ENCODE assay signal across 10 mouse cellular contexts in genomic region chr4:152184353-152185035, GRCm38 (mm10). TPM values are rescaled to one million over a fixed set of nuclear protein-coding genes. Genes with fewer than 3 reads are reported as not detected.
DNase-seq lines count a peak whose midpoint lies in the region; ATAC-seq and TF ChIP-seq lines count a peak whose summit lies in the region.
"Had no signal": no experiment of that assay in that cellular context is flagged by ENCODE, and none has a peak within 500 bp of the region (broad histone marks: within the 10 kb centered on the region; RNA-seq: fewer than 3 reads in every experiment).

No protein-coding gene starts in this region.

- TF ChIP-seq EP300 in liver, postnatal 0 days (IDR thresholded peaks at IDR 0.05; ENCODE audit: low read depth) = no peak

- H3K4me1 ChIP-seq in forebrain, embryonic 15.5 days = peaks cover 31% of the 10 kb centered on the region
- peaks cover 11% of the 10 kb centered on the region for H3K4me1 ChIP-seq in forebrain, embryonic 11.5 days (replicated peaks; ENCODE audit: control insufficient read depth, insufficient read depth, low read length)
- peaks cover 56% of the 10 kb centered on the region for H3K4me1 ChIP-seq in liver, embryonic 12.5 days
- H3K4me1 ChIP-seq in liver, postnatal 0 days (ENCODE audit: insufficient read depth) = peaks cover 16% of the 10 kb centered on the region

- peak overlapping the region; percentile 65 for H3K27ac ChIP-seq in forebrain, embryonic 15.5 days (replicated peaks)
- no peak overlapping the region for H3K27ac ChIP-seq in forebrain, embryonic 11.5 days (ENCODE audit: low read depth, low read length)
- no peak overlapping the region for H3K27ac ChIP-seq in liver, embryonic 12.5 days
- no peak overlapping the region for H3K27ac ChIP-seq in liver, postnatal 0 days (ENCODE audit: low read depth)

- H3K4me2 ChIP-seq in forebrain, embryonic 15.5 days (replicated peaks) = no peak overlapping the region
- H3K4me2 ChIP-seq in forebrain, embryonic 11.5 days (ENCODE audit: low read depth, low read length, severe bottlenecking) = no peak overlapping the region
- H3K4me2 ChIP-seq in liver, embryonic 12.5 days = peak overlapping the region; percentile 58; the same call in 1 of the 2 replicates
- H3K4me2 ChIP-seq in liver, postnatal 0 days (ENCODE audit: low read depth, low read length) = no peak overlapping the region

- H3K36me3 ChIP-seq in forebrain, embryonic 15.5 days = no peaks in the 10 kb centered on the region
- no peaks in the 10 kb centered on the region; the same call in 1 of the 2 replicates for H3K36me3 ChIP-seq in forebrain, embryonic 11.5 days (ENCODE audit: control insufficient read depth, insufficient read depth, low read length)
- H3K36me3 ChIP-seq in liver, embryonic 12.5 days = 0 out of 2 replicates have a peak, but pooled peaks cover 2% of the 10 kb centered on the region
- H3K36me3 ChIP-seq in liver, postnatal 0 days (replicated peaks; ENCODE audit: insufficient read depth, low read length) = no peaks in the 10 kb centered on the region

- no peaks in the 10 kb centered on the region for H3K9me3 ChIP-seq in forebrain, embryonic 15.5 days
- no peaks in the 10 kb centered on the region for H3K9me3 ChIP-seq in forebrain, embryonic 11.5 days (ENCODE audit: control insufficient read depth, low read length)
- no peaks in the 10 kb centered on the region for H3K9me3 ChIP-seq in liver, embryonic 12.5 days (replicated peaks)
- no peaks in the 10 kb centered on the region for H3K9me3 ChIP-seq in liver, postnatal 0 days (ENCODE audit: low read length)
- H3K9me3 ChIP-seq: G1E; midbrain, embryonic 12.5 days had no signal

- ATAC-seq in forebrain, embryonic 15.5 days (replicated peaks) = peak; percentile 29; the same call in 1 of the 2 replicates
- ATAC-seq in forebrain, embryonic 11.5 days (replicated peaks; ENCODE audit: low FRiP score) = no peak
- ATAC-seq in liver, embryonic 12.5 days = no peak
- ATAC-seq in liver, postnatal 0 days = no peak
- ATAC-seq in activated CD4-positive, CD25-positive, alpha-beta regulatory T cell, adult 4 months = no peak

- WGBS in forebrain, embryonic 15.5 days = 49% methylated on average over 7 of the region's 7 CpGs
- WGBS in forebrain, embryonic 11.5 days = 71% methylated on average over 7 of the region's 7 CpGs
- 67% methylated on average over 7 of the region's 7 CpGs for WGBS in liver, embryonic 12.5 days (ENCODE audit: insufficient replicate concordance)
- WGBS in liver, postnatal 0 days (ENCODE audit: insufficient replicate concordance) = 67% methylated on average over 7 of the region's 7 CpGs

- H3K4me3 ChIP-seq in forebrain, embryonic 15.5 days = no peak overlapping the region
- no peak overlapping the region for H3K4me3 ChIP-seq in forebrain, embryonic 11.5 days (ENCODE audit: low read depth, low read length)
- H3K4me3 ChIP-seq in liver, embryonic 12.5 days = no peak overlapping the region
- no peak overlapping the region for H3K4me3 ChIP-seq in liver, postnatal 0 days (ENCODE audit: low read depth, low read length)
- H3K4me3 ChIP-seq: midbrain, embryonic 12.5 days had no signal

- H3K27me3 ChIP-seq in forebrain, embryonic 15.5 days = no peaks in the 10 kb centered on the region
- no peaks in the 10 kb centered on the region for H3K27me3 ChIP-seq in forebrain, embryonic 11.5 days (ENCODE audit: control insufficient read depth, insufficient read depth, low read length)
- H3K27me3 ChIP-seq in liver, embryonic 12.5 days (replicated peaks) = peaks cover 6% of the 10 kb centered on the region
- H3K27me3 ChIP-seq in liver, postnatal 0 days (ENCODE audit: insufficient read depth, low read length) = no peaks in the 10 kb centered on the region; the same call in 1 of the 2 replicates

- H3K9ac ChIP-seq in forebrain, embryonic 15.5 days (replicated peaks) = no peak overlapping the region
- H3K9ac ChIP-seq in forebrain, embryonic 11.5 days (ENCODE audit: low read length) = no peak overlapping the region
- no peak overlapping the region for H3K9ac ChIP-seq in liver, embryonic 12.5 days
- no peak overlapping the region for H3K9ac ChIP-seq in liver, postnatal 0 days (replicated peaks)

- no peak for DNase-seq in forebrain, embryonic 11.5 days (ENCODE audit: low spot score)
- no peak for DNase-seq in liver
- DNase-seq in cerebellum, adult 18-20 months = peak; percentile 64 to 67
- no peak for DNase-seq in liver, postnatal 0 days
- no peak for DNase-seq in yolk sac, embryonic 10.5 days (ENCODE audit: low spot score)

- peak; percentile 38 for TF ChIP-seq CTCF in liver, postnatal 0 days (IDR thresholded peaks at IDR 0.05; ENCODE audit: low read depth)

RNA-seq across cellular contexts. Expression of gene Acot7, which starts 6.6 kb away (rescaled TPM):
- 210 and 219 TPM in 2 replicates for polyA plus RNA-seq in forebrain, embryonic 15.5 days (2015; fragmentation: Nextera tagmentation; extraction: Ambion mirVana)
- polyA plus RNA-seq in forebrain, embryonic 11.5 days (2014; fragmentation: Nextera tagmentation; extraction: Ambion mirVana) = 75.1 and 77.8 TPM in 2 replicates
- 33.0 and 36.2 TPM in 2 replicates for polyA plus RNA-seq in liver, embryonic 12.5 days (2016; fragmentation: Nextera tagmentation; extraction: Ambion mirVana)
- polyA plus RNA-seq in liver, postnatal 0 days (2015; fragmentation: Nextera tagmentation; extraction: Ambion mirVana) = 10.7 and 12.0 TPM in 2 replicates
- 100 to 1,000 TPM; 134 to 172 TPM for polyA plus RNA-seq in activated CD4-positive, CD25-positive, alpha-beta regulatory T cell, adult 4 months (2017; shearing (Covaris generic))

RNA-seq across cellular contexts. Expression of gene Hes2, which starts 25.8 kb away (rescaled TPM):
- polyA plus RNA-seq in forebrain, embryonic 15.5 days (2015; fragmentation: Nextera tagmentation; extraction: Ambion mirVana) = not detected in 2 replicates
- polyA plus RNA-seq in forebrain, embryonic 11.5 days (2014; fragmentation: Nextera tagmentation; extraction: Ambion mirVana) = not detected in 2 replicates
- polyA plus RNA-seq in liver, embryonic 12.5 days (2016; fragmentation: Nextera tagmentation; extraction: Ambion mirVana) = 0.05 TPM in 1 of 2 replicates, not detected in the other
- not detected in 2 replicates for polyA plus RNA-seq in liver, postnatal 0 days (2015; fragmentation: Nextera tagmentation; extraction: Ambion mirVana)
- polyA plus RNA-seq in activated CD4-positive, CD25-positive, alpha-beta regulatory T cell, adult 4 months (2017; shearing (Covaris generic)) = not detected

RNA-seq across cellular contexts. Expression of gene Espn, which starts 32.3 kb away (rescaled TPM):
- polyA plus RNA-seq in forebrain, embryonic 15.5 days (2015; fragmentation: Nextera tagmentation; extraction: Ambion mirVana) = 0.09 and 0.10 TPM in 2 replicates
- 0.90 and 1.2 TPM in 2 replicates for polyA plus RNA-seq in forebrain, embryonic 11.5 days (2014; fragmentation: Nextera tagmentation; extraction: Ambion mirVana)
- polyA plus RNA-seq in liver, embryonic 12.5 days (2016; fragmentation: Nextera tagmentation; extraction: Ambion mirVana) = 2.6 and 2.9 TPM in 2 replicates
- 1.8 and 2.2 TPM in 2 replicates for polyA plus RNA-seq in liver, postnatal 0 days (2015; fragmentation: Nextera tagmentation; extraction: Ambion mirVana)
- 1 to 10 TPM; 6.9 to 8.3 TPM for polyA plus RNA-seq in activated CD4-positive, CD25-positive, alpha-beta regulatory T cell, adult 4 months (2017; shearing (Covaris generic))

Comparison
In these comparisons a context has a peak if more than half of its experiments do, and no peak if none do; other contexts are left out.
1. DNase-seq: peak in cerebellum, adult 18-20 months (2 of 2); none in forebrain, embryonic 11.5 days (single experiment), liver (single experiment), liver, postnatal 0 days (single experiment) and yolk sac, embryonic 10.5 days (single experiment).